Mouse (Mus musculus): Measurements from ENCODE around the gene Gm32687.
"Not testable (repeated sequence)": the region's sequence is repeated elsewhere in the genome, so short reads cannot be mapped to it uniquely, and the experiment has no call there.

Gene Gm32687

DNA sequence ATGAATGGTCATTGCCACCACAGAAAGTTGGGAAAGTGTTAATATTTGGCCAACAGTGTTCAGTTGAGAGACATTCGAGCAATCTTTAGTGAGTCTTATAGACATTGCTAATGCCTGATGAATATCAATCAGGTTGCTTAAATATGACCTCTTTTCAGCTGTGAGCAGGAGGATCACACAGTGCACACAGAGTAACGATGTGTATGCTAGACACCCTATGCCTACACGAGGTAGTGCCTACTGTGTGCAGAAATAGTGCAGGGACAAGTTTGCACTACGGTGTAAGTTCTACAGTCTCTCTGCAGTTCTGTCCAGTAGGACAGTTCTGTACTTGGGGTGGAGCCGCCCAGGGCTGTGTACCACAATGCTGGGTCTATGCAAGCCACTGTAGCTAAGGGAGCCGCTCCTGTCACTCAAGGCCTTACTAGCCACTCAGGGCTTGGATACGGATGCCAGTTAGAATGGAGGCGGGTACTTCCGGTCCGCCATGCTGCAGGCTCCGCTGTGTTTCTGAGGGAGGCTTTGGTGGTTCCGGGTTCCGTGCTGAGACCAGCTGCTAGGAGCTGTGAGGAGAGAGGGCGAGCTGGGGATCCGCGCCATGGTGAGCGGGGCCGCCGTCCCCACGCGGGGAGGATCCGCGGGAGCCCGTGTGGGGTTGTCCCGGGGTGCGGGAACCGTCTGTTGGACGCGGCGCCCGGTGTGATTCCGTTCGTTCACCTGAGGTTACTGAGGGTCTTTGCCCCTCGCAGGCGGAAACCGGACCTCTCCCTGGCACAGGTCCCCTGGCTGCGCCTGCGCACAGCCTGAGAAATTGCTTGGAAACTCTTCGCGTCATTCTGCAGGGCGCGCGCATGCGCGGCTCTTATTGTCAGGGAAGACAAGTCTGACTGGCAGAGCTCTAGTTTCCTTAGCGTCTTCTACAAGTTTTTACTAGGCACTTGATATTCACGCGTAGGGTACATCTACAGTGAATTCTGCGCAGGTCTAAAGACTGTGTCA is at the start of gene Gm32687:
TSS of gene Gm32687 (plus strand) at position 526 of the 999 bp plus-strand sequence.
- DNase-seq, result peak; percentile 1 to 7

DNA sequence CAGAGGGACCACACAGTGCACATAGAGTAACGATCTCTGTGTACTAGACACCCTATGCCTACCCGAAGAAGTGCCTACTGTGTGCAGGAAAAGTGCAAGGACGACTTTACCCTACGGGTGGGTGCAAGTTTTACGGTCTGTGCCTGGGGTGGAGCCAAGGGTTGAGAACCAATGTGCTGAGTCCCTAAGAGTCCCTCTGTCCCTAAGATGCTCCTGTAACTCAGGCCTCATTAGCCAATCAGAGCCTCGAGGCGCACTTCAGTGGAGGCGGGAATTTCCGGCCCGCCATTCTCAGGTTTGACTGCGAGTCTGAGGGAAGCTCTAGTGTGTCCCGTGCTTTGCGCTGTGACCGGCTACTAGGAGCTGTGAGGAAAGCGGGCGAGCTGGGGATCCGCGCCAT is 17.5 kb upstream of the Gm32687 start:
- DNase-seq, result not testable (repeated sequence)

GRCm38 (mm10) chr10:81929842-81930743 is 66.4 kb downstream of the Gm32687 start, which contains the start of gene Zfp781:
Gene Zfp781 (minus strand): TSS chr10:81930480.
- DNase-seq, result not testable (repeated sequence)
